Mouse (Mus musculus) bone marrow, adult 2 months (tissue): ENCODE results near the gene Olfr1349. TPM values are rescaled to one million over a fixed set of nuclear protein-coding genes. Genes with fewer than 3 reads are reported as not detected.

Experiments
- H3K27ac ChIP-seq: fragments of 200-500 bp; 2 replicates; pipeline ENCODE4 v1.5.1; 2012; ENCODE audit warnings: low read depth, mild to moderate bottlenecking, control low read depth, inconsistent platforms, low read length; ENCODE audit not compliant: control insufficient read depth, poor library complexity, insufficient read depth
- H3K4me1 ChIP-seq: fragments of 200-500 bp; 2 replicates; pipeline ENCODE4 v1.6.1; 2011; ENCODE audit warnings: low read length; ENCODE audit not compliant: control insufficient read depth, insufficient read depth
- H3K4me3 ChIP-seq: fragments of 200-500 bp; replicated peaks from 2 replicates; pipeline ENCODE3; 2011; ENCODE audit warnings: mild to moderate bottlenecking, low read depth, low read length, control low read depth; ENCODE audit not compliant: control insufficient read depth
- CTCF ChIP-seq: fragments of 200-500 bp; IDR thresholded peaks from 2 replicates; pipeline ENCODE4 v1.5.1; 2011; ENCODE audit warnings: low read length, control low read depth; ENCODE audit not compliant: control insufficient read depth, insufficient read depth
- POLR2A ChIP-seq: fragments of 200-500 bp; IDR thresholded peaks from 2 replicates; pipeline ENCODE4 v1.6.1; 2011; ENCODE audit warnings: low read depth, mild to moderate bottlenecking, control low read depth, low read length, borderline replicate concordance; ENCODE audit not compliant: control insufficient read depth
- polyA plus RNA-seq: library from polyadenylated mRNA; stranded (reverse); fragments of >200 nt; gene quantifications from 2 replicates; pipeline ENCODE4 v1.2.4, GENCODE M21; 2011; ENCODE audit warnings: low replicate concordance; ENCODE audit not compliant: missing spikeins, insufficient read depth, insufficient read length

Olfr1349 gene
- polyA plus RNA-seq, 1 experiment, result not detected

- TF ChIP-seq POLR2A (no peak), CTCF (no peak)
- Histone ChIP-seq H3K27ac (no peak within 1 kb of the TSS), H3K4me1 (no peaks in the 10 kb centered on the region), H3K4me3 (no peak within 1 kb of the TSS)
These were observed 55.8 kb downstream of the Olfr1349 start, which contains the start of gene Olfr1346 for GRCm38 (mm10) chr7:6466951-6467350. Gene Olfr1346, plus strand, starts transcription at chr7:6467101.

Other genes starting within 250 kb of the Olfr1349 start
- gene Zfp667, start 236.4 kb downstream of the Olfr1349 start, polyA plus RNA-seq, result 1.2 TPM in 1 of 2 replicates, not detected in the other
- 1.0 TPM in 1 of 2 replicates, not detected in the other for gene Zfp583, start 191.7 kb downstream of the Olfr1349 start, polyA plus RNA-seq
- not detected in 2 replicates for gene Gm3854, start 179.2 kb downstream of the Olfr1349 start, polyA plus RNA-seq
- 0.45 and 1.0 TPM in 2 replicates for gene Zfp78, start 159.7 kb downstream of the Olfr1349 start, polyA plus RNA-seq
- gene Zfp28, start 139.7 kb downstream of the Olfr1349 start, polyA plus RNA-seq, result 1.2 and 3.0 TPM in 2 replicates
- gene Smim17, start 124.2 kb downstream of the Olfr1349 start, polyA plus RNA-seq, result not detected in 2 replicates
- not detected in 2 replicates for gene Gm20715, start 112.7 kb downstream of the Olfr1349 start, polyA plus RNA-seq
- gene Olfr1344, start 84.3 kb downstream of the Olfr1349 start, polyA plus RNA-seq, result not detected in 2 replicates
- gene Olfr1336, start 66.8 kb downstream of the Olfr1349 start, polyA plus RNA-seq, result 0.14 TPM in 1 of 2 replicates, not detected in the other
- gene Olfr1346, start 55.8 kb downstream of the Olfr1349 start, polyA plus RNA-seq, result 0.27 TPM in 1 of 2 replicates, not detected in the other
- gene Olfr5, start 36.0 kb downstream of the Olfr1349 start, polyA plus RNA-seq, result not detected in 2 replicates
- gene Olfr1347, start 23.2 kb downstream of the Olfr1349 start, polyA plus RNA-seq, result not detected in 2 replicates
- gene Olfr1348, start 14.2 kb downstream of the Olfr1349 start, polyA plus RNA-seq, result not detected in 2 replicates
- gene Olfr1350, start 41.9 kb upstream of the Olfr1349 start, polyA plus RNA-seq, result not detected in 2 replicates
- gene Zim1, start 173.5 kb upstream of the Olfr1349 start, polyA plus RNA-seq, result 0.40 TPM in 1 of 2 replicates, not detected in the other
- gene Peg3, start 207.5 kb upstream of the Olfr1349 start, polyA plus RNA-seq, result 0.22 and 4.1 TPM in 2 replicates
- gene Usp29, start 207.6 kb upstream of the Olfr1349 start, polyA plus RNA-seq, result not detected in 2 replicates